Mouse (Mus musculus): ENCODE results near the gene Sh3bp5. TPM values are rescaled to one million over a fixed set of nuclear protein-coding genes. Genes with fewer than 3 reads are reported as not detected.
"Not testable (repeated sequence)": the region's sequence is repeated elsewhere in the genome, so short reads cannot be mapped to it uniquely, and the experiment has no call there.

Gene Sh3bp5
- total RNA-seq (2021) = 10 to 100 TPM; 55.1 to 58.5 TPM
- long read RNA-seq, experiment 1, transcript Sh3bp5-201 (9 exons, 2,684 nt) = major isoform, 75 of 88 reads
- long read RNA-seq, experiment 1, partial matches to known transcripts = 3 of 88 reads
- long read RNA-seq, experiment 1, other reads (novel, unspliced or antisense) = 10 of 88 reads
- long read RNA-seq, experiment 2, transcript Sh3bp5-201 (9 exons, 2,684 nt) = major isoform, 69 of 84 reads
- long read RNA-seq, experiment 2, partial matches to known transcripts = 3 of 84 reads
- long read RNA-seq, experiment 2, other reads (novel, unspliced or antisense) = 12 of 84 reads

DNA sequence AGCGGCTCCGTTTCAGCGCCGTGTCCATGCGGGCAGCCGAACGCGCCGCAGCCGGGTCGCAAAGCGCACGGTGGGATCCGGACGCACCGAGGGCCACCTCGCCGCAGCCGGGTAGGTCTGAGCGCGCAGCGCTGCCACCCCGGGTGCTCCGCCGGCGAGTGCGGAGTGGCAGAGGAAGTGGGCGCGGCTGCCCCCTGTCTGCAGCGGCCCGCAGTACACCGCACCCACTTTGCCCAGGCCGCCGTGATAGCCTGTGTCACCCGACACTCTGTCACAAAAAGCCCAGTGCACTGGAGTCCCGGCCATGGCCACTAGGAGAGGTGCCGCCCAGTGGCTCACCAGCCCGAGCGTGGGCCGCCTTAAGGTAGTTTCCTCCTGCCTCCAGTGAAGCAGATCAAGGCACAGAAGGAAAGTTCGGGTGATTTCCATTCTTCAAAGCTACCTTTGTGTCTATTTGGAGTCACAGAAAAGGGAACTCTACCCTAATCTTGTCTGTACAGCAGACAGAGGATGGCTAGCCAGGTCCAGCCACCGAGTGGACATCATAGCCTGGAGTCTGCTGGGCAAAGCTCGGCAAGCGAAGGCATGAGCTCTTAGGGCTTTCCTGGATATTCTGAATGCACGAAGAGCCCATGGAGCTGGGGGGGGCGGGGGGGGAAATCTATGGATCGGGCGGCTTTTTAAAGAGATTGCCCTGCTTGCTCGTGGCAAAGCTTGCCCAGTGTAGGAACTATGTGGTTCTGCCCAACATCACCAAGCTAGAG lies at the start of gene Sh3bp5:
TSS of gene Sh3bp5 (minus strand) at position 149 of the 764 bp plus-strand sequence.
- Histone ChIP-seq H3K4me3 (peak within 1 kb of the TSS; percentile 86), H3K27ac (peak within 1 kb of the TSS; percentile 96)
- DNase-seq = peak; percentile 95
- intact Hi-C loops (cut with DNase I) = loop anchor here (1.0 kb wide), 1 partner anchor 50 kb away; no protein-coding TSS in a partner anchor
- TF ChIP-seq CTCF (IDR thresholded peaks at IDR 0.05) = no peak

DNA sequence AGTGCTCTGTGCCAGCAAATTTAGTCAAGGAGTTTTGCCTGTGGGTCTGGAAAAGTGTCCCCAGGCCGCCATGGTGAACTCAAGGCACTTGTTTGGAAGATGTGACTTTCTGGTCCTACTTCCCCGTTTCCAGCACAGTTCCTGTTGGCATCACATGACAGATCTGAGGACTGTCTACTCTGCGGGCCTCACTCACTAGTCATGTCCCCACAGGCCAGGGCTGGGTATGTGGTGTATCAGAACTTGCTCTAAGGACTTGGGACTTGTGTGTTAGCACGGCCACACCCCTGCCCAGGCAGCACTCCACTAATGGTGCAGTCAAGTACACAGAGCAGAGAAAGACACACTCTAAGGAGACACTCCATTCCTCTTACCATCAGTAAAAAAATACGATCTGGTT lies 46.5 kb upstream of the Sh3bp5 start:
- intact Hi-C loops (cut with DNase I) = no loop called here
- Histone ChIP-seq H3K27ac (no peak overlapping the region), H3K4me3 (no peak overlapping the region)
- no peak for DNase-seq
- TF ChIP-seq CTCF (IDR thresholded peaks at IDR 0.05) = no peak

DNA sequence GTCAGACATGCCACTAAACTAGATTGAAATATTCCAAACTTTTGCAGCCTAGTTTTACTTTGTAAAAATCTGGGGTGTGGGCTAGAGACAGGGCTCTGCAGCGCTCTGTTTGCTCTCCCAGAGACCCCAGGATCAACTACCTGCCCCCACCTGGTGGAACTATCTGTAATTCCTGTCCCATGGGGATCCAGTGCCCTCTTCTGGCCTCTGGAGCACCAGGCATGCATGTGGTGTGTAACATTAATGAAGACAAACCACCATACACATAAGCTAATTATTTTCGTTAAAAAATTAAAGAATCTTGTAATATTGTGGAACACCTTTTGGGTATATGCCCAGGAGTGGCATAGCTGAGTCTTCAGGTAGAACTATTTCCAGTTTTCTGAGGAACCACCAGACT lies 37.4 kb upstream of the Sh3bp5 start:
- intact Hi-C loops (cut with DNase I) = loop anchor here (2.0 kb wide), 2 partner anchors 86 to 108 kb away; no protein-coding TSS in a partner anchor
- no peak overlapping the region for H3K4me3 ChIP-seq
- peak; percentile 8; the same call in 1 of the 2 replicates for TF ChIP-seq CTCF (IDR thresholded peaks at IDR 0.05)
- no peak overlapping the region for H3K27ac ChIP-seq
- DNase-seq = no peak

DNA sequence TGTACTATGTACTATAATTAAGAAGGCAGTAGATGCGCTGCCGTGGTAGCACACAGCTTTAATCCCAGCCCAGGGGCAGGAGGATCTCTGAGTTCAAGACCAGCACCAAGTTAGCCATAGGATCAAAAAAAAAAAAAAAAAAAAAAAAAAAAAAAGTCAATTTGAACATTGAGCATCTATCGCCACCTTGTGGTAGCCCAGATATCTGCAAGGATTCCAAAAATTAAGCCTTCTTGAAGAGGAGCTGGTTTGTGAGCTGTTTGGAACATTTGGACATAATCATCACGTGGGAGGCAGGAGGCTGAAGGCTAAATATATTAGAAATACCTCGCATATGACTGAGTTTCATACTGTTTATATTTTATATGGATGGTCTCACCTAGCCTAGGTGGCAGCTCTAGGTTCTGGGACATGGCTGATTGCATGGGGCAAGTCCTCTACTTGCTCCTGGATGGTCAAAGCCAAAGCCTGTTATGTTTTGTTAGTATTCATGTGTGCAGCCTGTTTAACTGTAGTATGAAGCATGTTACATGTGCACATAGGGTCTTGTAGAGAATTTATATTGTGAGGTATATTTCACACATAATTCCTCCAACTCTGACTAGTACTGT lies 36.7 kb upstream of the Sh3bp5 start:
- intact Hi-C loops (cut with DNase I) = loop anchor here (2.0 kb wide), 2 partner anchors 86 to 108 kb away; no protein-coding TSS in a partner anchor
- H3K4me3 ChIP-seq = no peak overlapping the region
- peak; percentile 52 for DNase-seq
- H3K27ac ChIP-seq = no peak overlapping the region
- TF ChIP-seq CTCF (IDR thresholded peaks at IDR 0.05) = peak; percentile 78

DNA sequence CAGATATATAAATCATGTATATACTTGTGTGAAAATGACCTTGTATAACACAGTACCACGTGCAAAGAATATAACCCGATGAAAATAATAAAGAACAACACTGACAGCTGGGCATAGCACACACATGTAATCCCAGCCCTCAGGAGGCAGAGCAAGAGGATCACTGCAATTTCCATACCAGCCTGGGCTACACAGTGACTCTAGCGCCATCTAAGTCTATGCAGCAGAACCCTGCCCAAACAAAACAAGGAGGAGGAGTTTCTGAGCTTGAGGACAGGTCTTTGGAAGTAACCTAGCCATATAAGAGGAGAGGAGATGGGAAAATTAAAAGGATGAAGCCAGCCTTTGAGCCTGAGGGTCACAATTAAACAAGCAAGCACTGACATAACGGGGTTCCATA lies 33.8 kb upstream of the Sh3bp5 start:
- no peak overlapping the region for H3K4me3 ChIP-seq
- no peak for DNase-seq
- intact Hi-C loops (cut with DNase I) = no loop called here
- H3K27ac ChIP-seq = no peak overlapping the region
- TF ChIP-seq CTCF (IDR thresholded peaks at IDR 0.05) = peak; percentile 22; the same call in 1 of the 2 replicates

DNA sequence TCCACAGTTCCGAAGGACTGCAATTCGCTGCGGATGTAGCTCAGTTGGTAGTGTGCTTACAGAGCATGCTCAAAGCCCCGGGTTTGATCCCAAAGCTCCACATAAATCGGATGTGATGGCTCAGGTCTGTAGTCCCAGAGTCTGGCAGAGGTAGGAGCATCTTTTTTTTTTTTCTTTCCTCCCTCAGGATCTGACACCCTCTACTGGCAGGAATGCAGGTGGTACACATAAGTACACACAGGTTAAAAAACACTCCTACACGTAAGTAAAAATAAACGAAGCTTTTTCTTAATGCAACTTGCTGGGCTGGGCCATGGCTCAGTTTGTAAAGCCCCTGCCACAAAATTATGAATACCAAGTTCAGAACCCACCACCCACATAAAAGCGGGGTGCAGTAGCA lies 28.3 kb upstream of the Sh3bp5 start:
- no peak for DNase-seq
- intact Hi-C loops (cut with DNase I) = no loop called here
- no peak overlapping the region for H3K4me3 ChIP-seq
- TF ChIP-seq CTCF (IDR thresholded peaks at IDR 0.05) = peak; percentile 64
- no peak overlapping the region for H3K27ac ChIP-seq

DNA sequence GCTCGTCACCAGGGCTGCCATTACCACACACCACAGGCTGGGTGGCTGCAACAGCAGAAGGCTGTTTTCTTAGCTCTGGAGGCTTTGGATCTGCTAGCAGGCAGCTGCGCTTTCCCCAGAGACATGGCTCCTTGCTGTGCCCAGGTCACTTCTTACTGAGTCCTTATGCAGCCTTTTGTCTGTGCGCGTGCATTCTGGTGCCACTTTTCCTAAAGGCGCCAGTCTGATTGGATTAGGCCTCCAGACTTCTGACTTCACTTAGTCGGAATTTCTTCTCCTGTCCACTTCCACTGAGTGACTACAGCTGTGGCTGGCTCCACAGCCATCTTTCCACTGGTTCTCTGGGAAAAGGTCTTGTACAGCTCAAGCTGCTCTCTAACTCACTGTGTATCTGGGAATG lies 27.0 kb upstream of the Sh3bp5 start:
- TF ChIP-seq CTCF (IDR thresholded peaks at IDR 0.05) = no peak
- Histone ChIP-seq H3K27ac (no peak overlapping the region), H3K4me3 (no peak overlapping the region)
- no peak for DNase-seq
- intact Hi-C loops (cut with DNase I) = no loop called here

DNA sequence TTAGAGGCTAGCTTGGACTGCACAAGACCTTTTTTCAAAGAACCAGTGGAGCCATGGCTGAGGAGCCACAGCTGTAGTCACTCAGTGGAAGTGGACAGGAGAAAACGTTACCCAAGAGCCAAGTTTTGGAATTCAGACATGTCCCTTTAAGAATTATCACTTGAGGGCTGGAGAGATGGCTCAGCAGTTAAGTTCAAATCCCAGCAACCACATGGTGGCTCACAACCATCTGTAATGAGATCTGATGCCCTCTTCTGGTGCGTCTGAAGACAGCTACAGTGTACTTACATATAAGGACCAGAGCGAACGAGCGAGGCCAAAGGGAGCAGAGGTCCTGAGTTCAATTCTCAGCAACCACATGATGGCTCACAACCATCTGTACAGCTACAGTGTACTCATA lies 26.3 kb upstream of the Sh3bp5 start:
- DNase-seq; H3K27ac ChIP-seq; intact Hi-C loops (cut with DNase I); H3K4me3 ChIP-seq: not testable (repeated sequence)
- peak; percentile 44 for TF ChIP-seq CTCF (IDR thresholded peaks at IDR 0.05)

DNA sequence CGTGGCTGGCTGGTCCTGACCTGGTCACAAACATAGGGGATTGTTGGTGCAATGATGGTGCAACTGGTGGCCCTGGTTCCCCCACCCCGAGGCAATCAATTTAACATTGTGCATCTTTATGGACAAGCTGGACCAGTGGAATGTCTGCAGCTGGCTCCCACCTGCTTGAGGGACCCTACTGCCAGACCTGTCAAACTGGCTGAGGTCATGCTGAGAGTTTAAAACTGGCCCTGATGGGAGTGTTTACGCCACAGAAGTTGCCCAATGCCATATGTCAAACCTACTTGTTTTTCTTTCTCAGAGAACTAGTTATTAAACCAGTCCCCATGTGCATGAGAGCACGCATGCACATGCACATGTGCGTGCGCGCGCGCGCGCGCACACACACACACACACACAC lies 22.1 kb upstream of the Sh3bp5 start:
- no peak for DNase-seq
- TF ChIP-seq CTCF (IDR thresholded peaks at IDR 0.05) = no peak
- Histone ChIP-seq H3K4me3 (no peak overlapping the region), H3K27ac (no peak overlapping the region)
- intact Hi-C loops (cut with DNase I) = no loop called here

DNA sequence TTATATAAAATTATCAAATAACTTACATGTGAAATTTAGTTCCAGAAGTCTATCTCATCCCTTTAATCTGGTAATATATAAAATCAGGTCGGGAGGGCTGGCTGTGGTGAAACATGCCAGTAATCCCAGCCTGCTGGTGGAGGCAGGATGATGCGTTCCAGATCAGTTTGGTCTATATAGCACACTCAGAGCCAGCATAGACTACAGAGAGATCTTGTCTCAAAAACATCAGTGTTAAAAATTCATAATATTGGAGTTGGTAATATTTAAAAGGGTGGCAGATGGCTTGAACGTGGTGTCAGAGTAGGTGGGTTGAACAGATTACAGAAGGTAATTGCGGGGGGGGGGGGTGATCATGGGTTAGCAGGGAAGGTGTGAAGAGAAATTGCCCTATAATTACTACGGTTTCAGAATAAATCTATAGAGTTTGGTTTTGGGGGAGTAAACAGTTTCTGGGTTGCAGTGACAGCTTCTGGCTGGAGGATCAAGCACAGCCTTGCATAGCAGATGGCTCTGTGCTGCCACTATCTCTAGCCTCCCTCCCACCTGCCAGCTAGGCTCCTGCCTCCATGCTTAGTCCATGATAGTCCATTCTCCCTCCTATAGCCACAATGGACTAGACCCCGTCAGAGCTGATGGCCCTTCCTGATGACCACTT lies 20.3 kb upstream of the Sh3bp5 start:
- intact Hi-C loops (cut with DNase I) = no loop called here
- no peak overlapping the region for H3K27ac ChIP-seq
- DNase-seq = no peak
- no peak overlapping the region for H3K4me3 ChIP-seq
- TF ChIP-seq CTCF (IDR thresholded peaks at IDR 0.05) = no peak

DNA sequence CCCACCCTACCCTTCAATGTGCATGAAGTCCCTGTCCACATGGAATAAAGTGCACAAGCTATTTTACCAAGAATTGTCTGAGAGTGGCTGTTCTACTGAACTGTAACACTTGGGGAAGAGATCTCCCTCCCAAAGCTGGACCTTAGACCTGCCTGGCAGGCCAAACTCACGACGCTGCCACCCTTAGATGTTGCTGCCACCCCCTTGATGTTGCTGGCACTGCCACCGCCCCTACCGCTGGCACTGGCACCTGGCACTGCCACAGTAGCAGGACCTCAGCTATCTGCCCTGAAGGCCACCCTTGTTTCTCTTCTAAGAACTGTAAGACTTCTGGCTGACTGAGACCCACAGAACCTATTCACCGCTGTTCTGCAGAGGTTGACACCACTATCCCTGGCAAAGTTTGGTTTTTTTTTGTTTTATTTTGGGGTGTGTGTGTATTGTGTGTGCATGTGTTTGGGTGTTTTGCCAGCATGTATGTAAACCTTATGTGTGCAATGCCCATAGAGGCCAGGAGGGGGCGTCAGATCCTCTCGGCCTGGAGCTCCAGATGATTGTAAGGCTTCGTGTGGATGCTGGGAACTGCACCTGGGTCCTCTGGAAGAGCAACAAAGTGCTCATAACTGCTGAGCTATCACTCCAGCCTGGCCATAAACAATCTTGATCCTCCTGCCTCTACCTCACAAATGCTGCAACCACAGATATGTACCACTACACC lies 19.1 kb upstream of the Sh3bp5 start:
- intact Hi-C loops (cut with DNase I) = no loop called here
- DNase-seq = no peak
- Histone ChIP-seq H3K27ac (no peak overlapping the region), H3K4me3 (no peak overlapping the region)
- peak; percentile 60 for TF ChIP-seq CTCF (IDR thresholded peaks at IDR 0.05)

DNA sequence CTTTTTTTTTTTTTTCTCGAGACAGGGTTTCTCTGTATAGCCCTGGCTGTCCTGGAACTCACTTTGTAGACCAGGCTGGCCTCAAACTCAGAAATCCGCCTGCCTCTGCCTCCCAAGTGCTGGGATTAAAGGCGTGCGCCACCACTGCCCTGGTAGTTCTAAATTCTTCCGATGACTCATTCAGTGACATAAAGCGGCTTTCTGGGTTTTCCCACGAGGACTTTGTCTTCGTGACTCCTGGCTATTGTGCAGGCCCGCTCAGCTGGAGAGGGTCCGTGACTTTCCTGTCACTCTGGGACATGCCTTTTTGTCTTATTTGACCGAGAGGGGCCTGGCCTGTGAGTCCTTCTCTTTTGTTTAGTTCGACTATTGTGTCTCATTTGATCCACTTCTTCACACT lies 18.1 kb upstream of the Sh3bp5 start:
- DNase-seq; intact Hi-C loops (cut with DNase I); H3K27ac ChIP-seq; H3K4me3 ChIP-seq: not testable (repeated sequence)
